Mouse (Mus musculus) spleen, adult 2 months (tissue): ENCODE data around the gene Acvr1c.

ENCODE experiments used
- CTCF ChIP-seq: fragments of 200-500 bp; IDR thresholded peaks from 2 replicates; pipeline ENCODE4 v1.5.1; 2011; ENCODE audit warnings: mild to moderate bottlenecking, inconsistent platforms; ENCODE audit not compliant: insufficient read depth, insufficient read length, insufficient replicate concordance; ENCODE audit errors: extremely low read depth
- POLR2A ChIP-seq: fragments of 200-500 bp; IDR thresholded peaks from 2 replicates; pipeline ENCODE4 v1.6.1; 2011; ENCODE audit warnings: low read depth, low read length, inconsistent platforms

GRCm38 (mm10) chr2:58289331-58289730 is 68.4 kb downstream of the Acvr1c start:
- TF ChIP-seq POLR2A (no peak), CTCF (no peak)
